Mouse (Mus musculus): ENCODE results near the gene Csnk1g2. TPM values are rescaled to one million over a fixed set of nuclear protein-coding genes. Genes with fewer than 3 reads are reported as not detected.
A peak's percentile ranks its signal among the peaks of the same experiment; 100 is the strongest.

Gene Csnk1g2
- total RNA-seq (2015; ENCODE audit: low replicate concordance) (31.4 and 58.0 TPM in 2 replicates), total RNA-seq (2017; ENCODE audit: low replicate concordance) (50.1 and 62.4 TPM in 2 replicates)

DNA sequence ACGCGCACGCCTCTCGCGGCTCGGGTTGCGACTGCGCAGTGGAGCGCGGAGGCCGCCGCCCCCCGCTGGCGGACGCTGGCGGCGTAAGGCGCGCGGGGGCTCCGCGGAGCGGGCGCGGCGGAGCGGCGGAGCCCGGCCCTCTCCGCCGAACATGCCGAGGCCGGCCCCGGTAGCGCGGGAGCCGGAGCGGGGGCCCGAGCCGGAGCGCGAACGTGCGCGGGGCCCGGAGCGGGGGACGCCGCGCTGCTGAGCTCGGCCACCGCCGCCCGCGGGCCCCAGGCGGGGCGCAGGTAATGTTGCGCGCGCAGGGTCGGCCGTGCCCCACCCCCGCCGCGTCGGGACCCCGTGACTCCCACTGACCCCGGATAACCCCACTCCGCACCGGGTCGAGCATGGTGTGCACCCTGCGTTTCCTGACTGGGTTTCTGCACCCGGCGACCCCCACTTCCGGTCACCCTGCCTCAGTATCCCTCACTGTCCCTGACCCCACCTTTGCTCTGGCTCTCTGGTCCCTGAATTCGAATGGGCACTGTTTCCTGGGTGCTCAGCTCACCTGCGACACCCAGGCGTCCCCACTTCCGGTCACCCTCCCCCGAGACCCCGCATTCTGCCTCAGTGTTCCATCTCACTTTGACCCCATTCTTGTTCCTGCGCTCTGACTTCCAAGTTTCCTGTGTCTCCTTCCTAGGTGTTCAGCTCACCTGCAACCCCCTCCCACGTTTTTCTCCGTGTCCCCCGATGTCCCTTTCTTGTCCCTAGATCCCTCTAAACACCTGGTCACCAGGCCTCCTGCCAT is at the start of gene Csnk1g2:
Gene Csnk1g2, plus strand, starts transcription at position 178 of the 796 bp plus-strand sequence.
- ATAC-seq (replicated peaks; ENCODE audit: low FRiP score, poor library complexity, severe bottlenecking): no peak

DNA sequence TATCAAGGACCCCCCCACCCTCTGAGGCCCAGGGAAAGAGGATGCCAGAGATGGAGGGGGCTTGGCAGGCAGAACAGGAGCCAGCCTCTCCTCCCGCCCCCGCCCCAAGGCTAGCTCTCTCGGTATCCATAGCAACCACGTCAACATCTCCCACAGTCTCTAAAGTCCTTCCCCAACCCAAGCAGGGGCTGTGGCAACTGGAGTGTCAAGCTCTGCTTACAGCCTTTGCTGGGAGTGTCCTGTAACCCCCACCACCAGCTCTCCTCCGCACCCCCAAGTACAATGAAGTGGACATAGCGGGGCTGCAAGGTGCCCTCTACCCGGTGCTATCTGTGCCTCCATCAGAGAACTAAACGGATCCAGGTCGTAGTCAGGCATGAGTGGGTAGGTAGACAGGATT is 48.7 kb upstream of the Csnk1g2 start:
- no peak for ATAC-seq (replicated peaks; ENCODE audit: low FRiP score, poor library complexity, severe bottlenecking)

DNA sequence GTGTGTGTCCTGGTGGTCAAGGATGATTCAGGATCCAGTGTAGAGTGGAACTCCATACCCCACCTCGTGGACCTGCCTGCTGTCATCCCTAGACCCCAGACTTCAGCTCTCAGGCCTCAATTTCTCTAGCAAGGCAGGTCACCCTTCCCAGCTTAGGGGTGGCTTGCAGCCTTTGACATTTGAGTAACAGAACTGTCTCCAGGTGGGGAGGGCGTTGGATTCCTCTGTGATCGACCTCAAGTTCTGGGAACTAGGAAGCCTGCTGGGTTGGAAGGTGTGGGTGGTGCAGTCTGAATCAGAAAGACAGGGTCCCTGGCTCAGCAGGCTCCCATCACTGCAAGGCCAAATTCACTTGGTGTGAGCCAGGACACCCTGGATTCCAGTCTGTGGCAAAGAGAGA is 47.7 kb upstream of the Csnk1g2 start:
- no peak for ATAC-seq (replicated peaks; ENCODE audit: low FRiP score, poor library complexity, severe bottlenecking)

DNA sequence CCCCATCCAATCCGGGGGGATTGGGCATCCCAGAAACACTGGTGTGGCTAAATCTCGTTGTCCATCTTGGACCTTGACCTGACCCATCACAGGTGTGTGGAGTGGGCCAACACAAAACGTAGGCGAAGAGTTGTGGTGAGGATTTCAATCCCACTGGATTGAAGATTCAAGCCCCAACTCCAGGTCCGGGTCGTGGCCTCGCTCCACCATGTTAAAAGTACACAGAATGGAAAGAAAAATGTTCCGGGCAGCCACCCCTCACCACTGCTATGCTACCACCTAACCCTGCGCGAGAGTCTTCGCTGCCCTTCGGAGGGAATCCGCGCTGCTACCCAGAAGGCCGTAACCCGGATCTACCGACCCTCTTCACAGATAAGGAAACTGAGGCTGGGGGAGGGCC is 46.7 kb upstream of the Csnk1g2 start:
- ATAC-seq (replicated peaks; ENCODE audit: low FRiP score, poor library complexity, severe bottlenecking): no peak

DNA sequence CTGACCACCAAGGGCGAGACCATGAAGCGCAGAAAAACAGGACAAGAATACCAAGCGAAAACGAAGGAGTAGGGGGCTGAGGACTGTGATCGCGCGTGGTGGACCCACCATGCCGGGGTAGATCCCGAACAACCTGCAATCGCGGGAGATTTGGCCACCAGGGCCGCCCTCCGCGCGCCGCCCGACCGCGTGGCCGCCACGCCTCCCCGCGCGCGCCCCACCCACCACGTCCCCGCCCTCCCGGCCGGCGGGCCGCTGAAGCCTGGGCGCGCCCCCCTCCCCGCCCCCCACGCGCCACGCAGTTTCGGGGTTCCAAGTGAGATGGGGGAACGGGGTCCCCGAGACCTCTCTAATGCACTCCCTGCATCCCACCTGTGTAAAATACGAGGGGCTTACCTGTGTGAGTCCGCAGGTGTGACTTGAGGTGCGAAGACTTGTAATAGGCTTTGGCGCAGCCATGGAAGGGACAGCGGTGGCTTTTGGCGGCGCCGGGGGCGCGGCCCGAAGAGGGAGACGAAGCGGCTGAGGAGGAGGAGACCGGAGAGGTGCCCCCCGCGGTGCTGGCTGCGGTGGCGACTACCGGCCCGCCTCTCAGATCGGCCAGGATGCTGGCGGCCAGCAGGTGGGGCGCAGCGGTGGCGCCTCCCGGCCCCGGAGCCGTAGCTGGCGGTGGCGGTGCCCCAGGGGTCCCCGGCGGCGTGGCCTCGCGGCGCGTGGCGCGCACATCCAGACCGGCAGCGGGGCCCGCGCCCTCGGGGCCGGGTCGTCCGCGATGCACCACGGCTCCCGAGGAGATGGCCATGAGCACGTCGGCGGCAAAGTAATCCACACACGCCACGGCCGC is 46.1 kb upstream of the Csnk1g2 start:
- ATAC-seq (replicated peaks; ENCODE audit: low FRiP score, poor library complexity, severe bottlenecking): no peak

DNA sequence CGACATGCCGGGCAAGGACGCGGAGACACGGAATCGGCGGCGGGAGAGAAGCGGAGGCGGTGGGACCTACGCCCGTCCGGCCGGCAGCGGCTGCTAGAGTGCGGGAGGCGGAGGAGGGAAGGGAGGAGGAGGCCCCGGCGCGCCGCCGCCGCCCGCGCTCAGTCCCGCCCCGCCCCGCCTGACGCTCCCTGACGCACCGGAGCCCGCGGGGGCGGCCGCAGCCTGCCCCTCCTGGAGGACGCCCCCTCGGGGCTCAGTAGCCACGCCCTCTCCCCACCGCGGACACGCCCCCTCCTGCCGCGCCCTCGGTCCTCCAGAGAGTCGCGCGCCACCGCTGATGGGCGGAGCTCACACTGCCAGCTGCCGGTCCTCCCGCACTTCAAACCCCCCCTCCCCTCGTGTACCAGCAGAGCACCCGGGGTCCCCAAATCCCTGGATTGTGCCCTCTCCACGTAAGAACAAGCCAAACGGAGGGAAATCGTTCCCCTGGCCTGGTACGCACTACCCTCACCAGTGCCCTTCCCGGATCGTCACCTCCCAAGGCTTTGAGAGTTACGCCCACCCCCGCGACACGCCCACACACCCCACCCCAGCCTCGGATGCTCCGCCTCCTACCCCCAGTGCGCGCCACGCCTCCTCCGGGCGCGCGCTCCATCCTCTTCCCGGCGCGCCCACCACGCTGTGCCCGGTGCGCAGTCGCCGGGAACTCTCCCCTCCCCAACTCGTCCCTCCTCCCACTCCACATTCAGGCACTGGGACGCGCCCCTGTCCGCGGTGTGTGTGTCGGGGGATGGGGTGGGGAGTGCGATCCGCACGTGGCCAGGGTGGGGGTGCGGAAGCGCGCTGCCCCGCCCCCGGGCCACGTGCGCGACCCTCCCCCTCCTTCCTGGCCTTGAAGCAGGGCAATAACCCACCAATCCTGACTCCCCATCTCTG is 45.2 kb upstream of the Csnk1g2 start, which contains the start of gene Klf16:
Gene Klf16, minus strand, starts transcription at position 127 of the 936 bp plus-strand sequence.
- ATAC-seq (replicated peaks; ENCODE audit: low FRiP score, poor library complexity, severe bottlenecking): peak; percentile 66

DNA sequence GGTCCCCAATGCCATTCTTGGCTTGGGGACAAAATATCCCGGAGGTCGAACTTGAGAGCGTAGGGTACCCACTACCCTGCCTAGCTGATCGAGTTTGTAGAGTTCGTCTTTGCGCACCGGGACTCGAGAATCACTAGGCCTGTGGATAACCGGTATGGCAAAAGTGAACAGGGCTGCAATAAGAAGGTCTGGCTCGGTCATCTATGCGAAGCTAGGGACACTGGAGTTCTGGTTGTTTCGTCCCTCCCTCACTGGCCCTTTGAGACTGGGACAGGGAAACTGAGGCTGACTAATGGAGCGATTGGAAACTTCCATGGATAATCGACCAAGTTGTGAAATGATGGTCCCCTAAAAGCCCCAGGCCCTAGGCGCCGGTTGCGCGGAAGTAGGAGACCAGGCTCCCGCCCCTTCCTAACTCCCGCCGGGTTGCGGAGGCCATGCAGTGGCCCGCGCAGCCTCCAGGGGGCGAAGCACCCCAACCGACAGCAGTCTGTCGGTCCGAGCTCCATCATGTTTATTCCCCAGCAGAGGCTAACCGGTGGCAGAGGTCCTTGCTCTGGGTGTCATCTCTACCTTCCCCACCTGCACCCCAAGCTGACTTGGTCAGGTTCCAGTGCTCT is 44.4 kb upstream of the Csnk1g2 start:
- peak; percentile 68 for ATAC-seq (replicated peaks; ENCODE audit: low FRiP score, poor library complexity, severe bottlenecking)

DNA sequence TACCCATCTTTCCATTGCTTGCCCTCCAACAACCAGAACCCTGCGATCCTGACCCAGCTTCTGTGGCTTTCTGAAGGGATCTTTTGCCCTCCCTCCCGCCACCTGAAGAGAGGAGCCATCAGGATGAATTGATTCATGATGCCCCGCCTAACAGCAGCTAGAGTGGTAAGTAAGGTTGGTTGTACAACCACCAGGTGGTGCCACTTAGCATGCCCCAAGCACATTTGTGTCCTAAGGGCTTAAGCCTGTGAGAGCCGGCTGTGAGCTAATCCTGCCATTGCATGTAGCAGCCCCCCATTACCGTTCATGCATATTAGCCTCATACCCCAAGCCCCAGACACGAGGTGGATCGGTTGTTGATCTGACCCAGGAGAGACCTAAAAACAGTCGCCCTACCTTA is 43.7 kb upstream of the Csnk1g2 start:
- ATAC-seq (replicated peaks; ENCODE audit: low FRiP score, poor library complexity, severe bottlenecking): peak; percentile 64

DNA sequence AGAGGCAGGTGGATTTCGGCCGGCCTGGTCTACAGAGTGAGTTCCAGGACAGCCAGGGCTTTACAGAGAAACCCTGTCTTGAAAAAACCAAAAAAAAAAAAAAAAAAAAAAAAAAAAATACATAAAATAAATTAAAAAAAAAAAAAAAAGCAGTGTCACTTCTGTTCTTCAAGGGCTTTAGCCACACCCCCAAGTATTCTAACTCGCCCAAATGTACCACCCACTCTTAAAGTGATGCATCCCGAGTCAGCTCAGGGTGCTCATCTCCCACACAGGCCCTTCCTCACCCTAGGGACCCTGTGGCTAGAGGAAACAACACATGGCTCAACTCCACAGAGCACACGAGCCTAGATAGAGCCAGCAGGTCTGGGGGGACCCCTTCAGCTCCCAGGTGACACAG is 39.6 kb upstream of the Csnk1g2 start:
- no peak for ATAC-seq (replicated peaks; ENCODE audit: low FRiP score, poor library complexity, severe bottlenecking)

DNA sequence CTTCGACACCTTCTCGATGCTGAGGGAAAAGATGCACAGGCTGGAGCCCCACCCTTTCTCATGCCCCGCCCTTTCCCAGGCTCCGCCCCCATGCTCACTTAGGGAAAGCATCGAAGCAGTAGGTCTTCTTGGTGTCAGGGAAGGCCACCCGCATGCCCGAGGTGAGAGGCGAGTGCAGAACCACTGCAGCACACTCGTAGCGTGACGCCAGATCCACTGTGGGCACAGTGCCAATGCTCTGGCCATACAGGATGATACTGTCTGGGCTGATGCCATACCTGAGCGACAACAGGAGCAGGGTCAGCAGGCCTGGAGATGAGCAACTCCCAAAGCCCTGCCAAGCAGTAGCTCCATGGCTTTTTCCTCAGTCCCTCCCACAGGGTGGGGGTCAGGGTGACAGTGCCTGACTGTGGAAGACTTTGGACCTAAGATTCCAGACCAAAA is 38.6 kb upstream of the Csnk1g2 start:
- no peak for ATAC-seq (replicated peaks; ENCODE audit: low FRiP score, poor library complexity, severe bottlenecking)

DNA sequence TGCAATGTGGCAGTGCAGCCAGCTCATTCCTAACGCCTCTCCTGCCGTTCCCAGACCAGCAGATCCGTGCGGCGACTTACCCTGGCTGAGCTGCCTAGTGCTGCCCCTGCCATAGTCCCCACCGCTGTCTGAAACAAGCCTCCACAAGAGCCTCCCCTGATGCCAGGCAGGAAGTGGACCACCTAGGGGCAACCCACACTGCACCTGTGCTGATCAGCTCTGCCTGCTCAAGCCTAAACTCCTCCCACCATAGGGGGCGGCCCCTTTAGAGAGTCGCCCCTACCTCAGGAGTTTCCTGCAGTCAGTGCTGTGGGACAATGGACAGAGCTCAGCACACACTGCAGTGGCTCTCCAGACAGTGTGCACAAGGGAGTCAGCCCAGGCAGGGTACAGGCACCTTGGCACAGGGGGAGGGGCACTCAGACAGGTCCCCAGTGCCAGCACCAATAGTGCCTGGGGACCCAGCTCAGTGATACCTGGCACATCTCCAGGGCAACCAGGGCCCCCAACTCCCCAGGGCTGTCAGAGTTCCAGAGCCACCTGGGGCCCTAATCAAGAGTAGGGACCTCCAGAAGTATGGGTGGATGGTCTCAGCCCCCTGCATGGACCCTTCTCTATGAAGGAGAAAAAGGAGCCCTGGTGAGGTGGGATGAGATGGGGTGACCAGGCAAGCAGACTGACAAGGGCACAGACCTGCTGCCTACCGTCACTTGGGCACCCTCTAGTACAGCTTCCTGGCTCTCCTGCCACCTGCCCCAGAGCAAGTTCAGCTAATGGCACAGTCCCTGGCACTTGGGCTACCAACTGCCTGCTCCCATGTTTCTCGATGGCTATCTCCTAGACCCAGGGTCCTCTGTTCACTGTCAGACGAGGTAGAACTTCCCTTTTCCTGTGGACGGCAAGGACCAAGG is 37.7 kb upstream of the Csnk1g2 start:
- ATAC-seq (replicated peaks; ENCODE audit: low FRiP score, poor library complexity, severe bottlenecking): no peak

DNA sequence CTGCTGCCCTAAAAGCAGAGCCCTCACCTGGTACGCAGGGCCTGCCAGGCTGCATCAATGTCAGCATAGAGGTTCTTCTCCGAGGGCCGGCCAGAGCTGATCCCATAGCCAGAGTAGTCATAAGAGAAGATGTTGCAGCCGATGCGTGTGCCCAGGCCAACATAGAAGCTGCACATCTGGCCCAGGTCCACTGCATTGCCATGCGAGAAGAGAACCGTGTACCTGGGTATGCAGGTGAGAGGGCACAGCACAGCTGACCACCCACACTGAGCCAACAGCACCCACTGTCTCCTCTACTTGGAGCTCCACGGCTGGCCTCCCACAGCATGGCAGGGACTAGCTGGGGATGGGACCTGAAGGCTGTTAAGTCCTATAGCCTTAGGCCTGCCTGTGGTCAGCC is 37.1 kb upstream of the Csnk1g2 start:
- ATAC-seq (replicated peaks; ENCODE audit: low FRiP score, poor library complexity, severe bottlenecking): no peak

DNA sequence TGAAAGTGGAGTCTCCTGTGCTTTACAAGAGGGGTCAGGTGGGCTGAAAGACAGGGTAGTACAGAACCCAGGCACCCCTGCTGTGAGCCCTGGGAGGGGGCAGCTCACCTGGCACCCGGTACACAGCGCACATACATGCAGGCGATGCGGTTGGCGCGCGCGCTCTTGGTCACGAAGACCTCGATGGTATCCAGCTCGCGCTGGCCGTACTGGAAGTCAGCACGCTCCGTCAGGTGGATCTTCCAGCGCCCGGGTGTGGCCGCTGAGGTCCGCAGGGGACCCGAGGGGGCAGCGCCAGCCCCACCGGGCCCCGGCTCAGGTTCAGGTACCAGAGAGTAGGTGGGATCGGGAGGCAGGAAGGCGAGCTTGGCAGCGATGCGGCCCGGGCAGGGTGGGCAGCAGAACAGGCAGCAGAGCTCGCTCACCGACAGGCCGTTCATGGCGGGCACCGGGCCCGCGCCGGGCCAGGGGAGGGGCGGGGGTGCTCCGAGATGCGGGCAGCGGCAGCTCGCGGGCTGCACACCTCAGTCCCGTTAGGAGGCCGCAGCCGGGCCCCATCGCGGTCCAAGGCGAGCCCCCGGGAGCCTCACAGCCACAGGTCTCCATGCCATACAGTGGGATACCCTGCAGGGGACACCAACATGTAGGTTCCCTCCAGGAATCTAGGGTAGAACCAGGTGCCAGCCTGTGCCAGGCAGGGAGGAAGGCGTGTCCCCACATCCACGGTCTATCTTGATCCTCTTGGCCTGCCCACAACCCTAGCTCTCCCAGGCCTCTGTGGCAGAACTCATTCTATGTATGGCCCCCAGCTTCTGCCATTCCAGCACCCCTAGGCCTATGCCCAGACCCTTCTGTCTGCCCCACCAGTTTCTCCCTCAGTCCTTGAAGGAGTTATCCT is 36.0 kb upstream of the Csnk1g2 start:
- ATAC-seq (replicated peaks; ENCODE audit: low FRiP score, poor library complexity, severe bottlenecking): no peak

DNA sequence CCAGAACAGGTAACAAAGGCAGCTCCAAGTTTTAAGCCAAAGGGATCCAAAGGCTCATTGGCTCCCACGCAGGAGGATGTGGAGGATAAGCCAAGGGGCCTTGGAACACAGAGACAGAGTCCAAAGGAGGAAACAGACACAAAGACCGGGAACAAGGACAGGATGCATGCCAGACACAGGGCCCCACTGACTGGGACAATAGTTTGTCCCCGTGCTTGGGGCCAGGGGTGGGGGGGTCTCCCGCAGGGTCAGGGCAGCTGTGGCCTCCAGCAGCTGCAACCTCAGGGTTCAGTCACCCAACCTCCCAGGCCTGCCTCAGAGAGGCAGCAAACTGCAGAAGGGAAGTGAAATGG is 35.4 kb upstream of the Csnk1g2 start:
- no peak for ATAC-seq (replicated peaks; ENCODE audit: low FRiP score, poor library complexity, severe bottlenecking)

DNA sequence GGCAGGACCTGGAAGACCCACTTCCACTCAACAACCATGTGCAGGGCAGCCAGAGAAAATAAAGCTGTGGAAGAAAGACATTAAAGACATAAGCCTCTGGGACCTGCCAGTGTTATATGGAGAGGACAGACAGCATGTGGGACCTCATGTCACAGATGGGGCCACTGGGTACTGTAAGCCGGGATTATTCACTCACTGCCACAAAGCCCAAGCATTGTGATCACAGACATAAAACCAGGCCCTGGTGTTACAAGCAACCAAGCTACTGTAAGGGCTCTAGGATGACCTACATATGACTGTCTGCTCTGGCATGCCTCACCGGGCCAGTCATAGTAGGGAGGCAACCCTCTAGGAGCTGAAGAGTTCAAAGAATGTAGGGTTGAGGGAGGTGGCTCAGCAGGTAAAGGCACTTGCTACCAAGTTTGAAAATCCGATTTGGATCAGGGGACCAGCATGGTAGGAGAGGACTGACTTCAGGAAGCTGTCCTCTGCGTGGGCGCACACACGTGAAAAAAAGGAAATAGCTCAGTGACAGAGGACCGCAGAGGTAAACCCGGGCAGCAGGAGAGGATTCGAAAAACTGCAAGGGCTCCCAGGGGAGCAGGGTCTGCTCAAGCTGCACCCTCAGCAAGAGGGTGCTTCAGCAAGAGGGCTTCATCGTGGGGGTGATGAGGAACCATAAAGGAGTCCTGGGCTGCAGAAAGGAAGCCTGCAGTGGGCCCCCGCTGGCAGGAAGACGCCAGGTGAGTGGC is 33.3 kb upstream of the Csnk1g2 start:
- ATAC-seq (replicated peaks; ENCODE audit: low FRiP score, poor library complexity, severe bottlenecking): 0 out of 2 replicates have a peak, but pooled peaks have one; percentile 3

Measured in erythroid progenitor cell, adult 5-6 weeks (primary cell).